Mouse (Mus musculus): Measurements from ENCODE around the gene Hmg20b.

GRCm38 (mm10) chr10:81320550-81321347, 29.5 kb downstream of the Hmg20b start, which contains the start of gene Cactin:
- TF ChIP-seq CTCF (IDR thresholded peaks at IDR 0.05; ENCODE audit: low read depth) (peak; percentile 29), EP300 (IDR thresholded peaks at IDR 0.05; ENCODE audit: low read depth) (peak; percentile 96)

Measured in heart, postnatal 0 days (tissue).